Mouse (Mus musculus) C2C12 (cell line): ENCODE data around the gene Wfdc5.

Source experiments
- CEBPB ChIP-seq: IDR thresholded peaks from one replicate; pipeline ENCODE4 v1.6.1; 2011; ENCODE audit warnings: low read depth, mild to moderate bottlenecking, control low read depth, moderate library complexity
- CTCF ChIP-seq: IDR thresholded peaks from one replicate; pipeline ENCODE4 v1.5.1; 2011; ENCODE audit not compliant: control insufficient read depth, insufficient read depth, insufficient read length
- MAX ChIP-seq: IDR thresholded peaks from one replicate; pipeline ENCODE4 v1.6.1; 2011; ENCODE audit warnings: mild to moderate bottlenecking, control low read depth
- MYOG ChIP-seq: IDR thresholded peaks from one replicate; pipeline ENCODE4 v1.6.1; 2011; ENCODE audit not compliant: control insufficient read depth, insufficient read length; ENCODE audit errors: extremely low read depth
- USF1 ChIP-seq: IDR thresholded peaks from one replicate; pipeline ENCODE4 v1.6.1; 2011; ENCODE audit warnings: low read depth, mild to moderate bottlenecking, control low read depth, moderate library complexity

DNA sequence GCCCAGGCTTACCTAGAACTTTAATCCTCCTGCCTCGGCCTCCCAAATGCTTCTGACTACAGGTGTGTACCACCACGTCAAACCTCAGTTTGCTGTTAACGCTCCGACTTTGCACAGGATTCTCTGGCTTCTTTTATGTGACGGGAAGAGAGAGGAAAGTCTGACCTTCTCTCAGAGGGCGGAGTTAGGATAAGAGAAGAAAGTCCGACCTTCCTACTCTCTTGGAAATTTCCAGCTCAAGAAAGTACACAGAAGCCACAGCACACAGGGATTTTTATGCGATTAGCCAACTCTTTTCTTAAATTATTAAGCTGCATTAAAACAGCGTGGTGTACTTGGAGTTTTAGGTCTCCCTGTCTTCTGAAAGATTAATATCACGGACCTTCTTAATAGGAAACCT is 38.0 kb downstream of the Wfdc5 start:
- TF ChIP-seq CTCF (no peak), MAX (no peak), CEBPB (no peak), MYOG (no peak), USF1 (no peak)
